Mouse (Mus musculus) heart, embryonic 16.5 days (tissue): ENCODE results near the gene Aph1c. TPM values are rescaled to one million over a fixed set of nuclear protein-coding genes. Genes with fewer than 3 reads are reported as not detected.
"Not testable (repeated sequence)": the region's sequence is repeated elsewhere in the genome, so short reads cannot be mapped to it uniquely, and the experiment has no call there.

Source experiments
- ATAC-seq: fragments of 200-750 bp; cut with Nextera tagmentation; replicated peaks from 2 replicates; pipeline ENCODE4 v1.8.0; 2017; ENCODE audit warnings: moderate number of reproducible peaks; ENCODE audit not compliant: insufficient read depth, low FRiP score; ENCODE audit errors: extremely low read depth
- H3K27ac ChIP-seq: fragments of 300-500 bp; sonication (generic); 2 replicates; pipeline ENCODE4 v1.5.1; 2014; ENCODE audit warnings: mild to moderate bottlenecking, low read length, control low read depth, moderate library complexity
- H3K27me3 ChIP-seq: fragments of 300-500 bp; sonication (generic); 2 replicates; pipeline ENCODE4 v1.6.1; 2014; ENCODE audit warnings: low read length, mixed read lengths; ENCODE audit not compliant: control insufficient read depth, insufficient read depth
- H3K36me3 ChIP-seq: fragments of 300-500 bp; sonication (generic); 2 replicates; pipeline ENCODE4 v1.6.1; 2014; ENCODE audit not compliant: control insufficient read depth, insufficient read depth
- H3K4me1 ChIP-seq: fragments of 300-500 bp; sonication (generic); 2 replicates; pipeline ENCODE4 v1.6.1; 2014; ENCODE audit warnings: low read length, mixed read lengths; ENCODE audit not compliant: control insufficient read depth, insufficient read depth
- H3K4me2 ChIP-seq: fragments of 300-500 bp; sonication (generic); 2 replicates; pipeline ENCODE4 v1.6.1; 2014; ENCODE audit warnings: low read depth, mild to moderate bottlenecking, control low read depth, low read length
- H3K4me3 ChIP-seq: fragments of 300-500 bp; sonication (generic); 2 replicates; pipeline ENCODE4 v1.5.1; 2014; ENCODE audit warnings: mild to moderate bottlenecking, control low read depth, low read length
- H3K9ac ChIP-seq: fragments of 300-500 bp; sonication (generic); 2 replicates; pipeline ENCODE4 v1.6.1; 2014; ENCODE audit warnings: low read length, control low read depth
- H3K9me3 ChIP-seq: fragments of 300-500 bp; sonication (generic); replicated peaks from 2 replicates; pipeline ENCODE4 v1.6.1; 2016; ENCODE audit warnings: low read length; ENCODE audit not compliant: control insufficient read depth
- WGBS: fragments of 180-500 bp; shearing (Covaris S2); extraction: QIAGEN DNeasy Blood & Tissue Kit; methylation state at CpG from one replicate; pipeline ENCODE4 v1.1.7; 2014; 5-methylcytosine and 5-hydroxymethylcytosine counted together
- polyA plus RNA-seq: library from polyadenylated mRNA; unstranded; fragments of >200 nt; fragmentation: Nextera tagmentation; extraction: Ambion mirVana; gene quantifications from 2 replicates; pipeline ENCODE4 v1.2.1, GENCODE M21; 2015

The Aph1c gene
- polyA plus RNA-seq, 1 experiment from 2014 or later, result 2.0 TPM

- WGBS, result 44% methylated on average over 2 of the region's 2 CpGs
- Histone ChIP-seq H3K36me3 (no peaks in the 10 kb centered on the region), H3K4me1 (no peaks in the 10 kb centered on the region), H3K27ac (no peak overlapping the region), H3K9ac (no peak overlapping the region), H3K27me3 (no peaks in the 10 kb centered on the region), H3K9me3 (no peaks in the 10 kb centered on the region), H3K4me2 (no peak overlapping the region), H3K4me3 (no peak overlapping the region)
- ATAC-seq, result no peak
Observed at GRCm38 (mm10) chr9:66813392-66813791, 21.1 kb downstream of the Aph1c start.

DNA sequence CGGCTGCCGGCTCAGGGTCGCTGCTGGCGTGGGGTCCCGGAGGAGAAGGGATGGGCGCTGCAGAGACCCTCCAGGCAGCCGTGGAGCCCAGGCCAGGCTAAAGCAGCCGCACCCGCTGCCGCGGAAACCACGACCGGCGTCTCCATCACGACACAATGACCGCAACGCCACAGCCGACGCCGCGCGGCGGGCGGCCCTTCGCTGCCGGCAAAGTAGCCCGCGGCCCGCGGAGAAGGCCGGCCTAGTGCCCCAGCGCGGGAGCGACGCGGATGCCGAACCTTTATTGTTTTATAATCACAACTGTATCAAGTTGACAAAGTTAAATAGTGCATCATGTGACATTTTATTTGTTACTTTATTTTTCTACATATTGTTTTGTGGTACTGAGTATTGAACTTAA is 28.6 kb downstream of the Aph1c start:
- not testable (repeated sequence) for H3K36me3 ChIP-seq, ATAC-seq, H3K27ac ChIP-seq, H3K9me3 ChIP-seq, H3K4me1 ChIP-seq
- Histone ChIP-seq H3K9ac (peak overlapping the region; percentile 57), H3K4me3 (peak overlapping the region; percentile 44), H3K4me2 (peak overlapping the region; percentile 65), H3K27me3 (peaks cover 11% of the 10 kb centered on the region; the same call in 1 of the 2 replicates)
- 7% methylated on average over 27 of the region's 37 CpGs for WGBS

DNA sequence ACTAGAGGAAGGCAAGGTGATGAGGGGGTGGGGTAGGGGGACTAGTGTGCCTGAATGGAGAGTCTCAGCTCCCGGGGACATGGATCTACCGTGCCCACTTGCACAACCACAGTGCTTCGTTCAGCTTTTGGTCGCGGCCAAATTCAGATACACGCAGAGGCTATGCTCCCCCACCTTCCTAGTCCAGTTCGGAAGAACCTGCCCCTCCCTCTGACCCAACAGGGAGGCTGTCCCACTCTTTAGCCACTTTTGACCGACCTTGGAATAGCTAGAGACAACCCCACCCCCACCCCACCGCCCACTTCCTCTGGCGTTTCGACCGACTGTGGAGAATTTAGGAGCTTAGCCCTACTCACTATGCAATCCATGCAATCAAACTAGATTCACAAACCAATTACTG is 32.6 kb downstream of the Aph1c start:
- peaks cover 8% of the 10 kb centered on the region; the same call in 1 of the 2 replicates for H3K27me3 ChIP-seq
- no peak overlapping the region for H3K4me3 ChIP-seq
- H3K4me1 ChIP-seq, result 0 out of 2 replicates have a peak, but pooled peaks cover 5% of the 10 kb centered on the region
- 0 out of 2 replicates have a peak, but pooled peaks have one; percentile 23 for ATAC-seq
- H3K27ac ChIP-seq, result no peak overlapping the region
- no peak overlapping the region for H3K9ac ChIP-seq
- H3K4me2 ChIP-seq, result peak overlapping the region; percentile 27
- no peaks in the 10 kb centered on the region for H3K36me3 ChIP-seq
- H3K9me3 ChIP-seq, result no peaks in the 10 kb centered on the region
- WGBS, result 30% methylated on average over 12 of the region's 12 CpGs

DNA sequence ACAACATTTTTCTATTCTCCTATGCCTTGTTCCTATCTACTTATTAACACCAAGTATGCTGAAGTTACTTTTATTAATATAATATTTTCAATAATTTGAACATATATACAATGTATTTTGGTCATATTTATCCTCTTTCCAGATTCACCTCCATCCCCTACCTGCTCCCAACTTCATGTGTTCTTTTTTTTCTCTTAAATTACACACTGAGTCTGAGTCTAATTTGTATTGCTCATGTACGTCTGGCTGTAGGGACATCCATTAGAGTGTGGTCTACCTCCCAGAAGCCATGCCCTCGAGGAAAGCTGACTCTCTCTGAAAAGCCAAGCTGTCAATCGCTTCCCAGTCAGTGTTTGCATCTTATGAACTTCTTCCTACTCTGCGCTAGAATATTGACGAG is 37.8 kb downstream of the Aph1c start, which contains the start of gene Gm10647:
Gene Gm10647, plus strand, starts transcription at position 301 of the 400 bp plus-strand sequence.
- H3K27ac ChIP-seq, result peak within 1 kb of the TSS; percentile 96
- H3K36me3 ChIP-seq, result no peaks in the 10 kb centered on the region
- H3K4me2 ChIP-seq, result peak within 1 kb of the TSS; percentile 92
- no peaks in the 10 kb centered on the region for H3K27me3 ChIP-seq
- H3K9ac ChIP-seq, result peak within 1 kb of the TSS; percentile 86
- H3K4me3 ChIP-seq, result peak within 1 kb of the TSS; percentile 84
- WGBS, result 79% methylated on average over 5 of the region's 5 CpGs
- no peaks in the 10 kb centered on the region for H3K9me3 ChIP-seq
- peaks cover 4% of the 10 kb centered on the region for H3K4me1 ChIP-seq
- ATAC-seq, result no peak

DNA sequence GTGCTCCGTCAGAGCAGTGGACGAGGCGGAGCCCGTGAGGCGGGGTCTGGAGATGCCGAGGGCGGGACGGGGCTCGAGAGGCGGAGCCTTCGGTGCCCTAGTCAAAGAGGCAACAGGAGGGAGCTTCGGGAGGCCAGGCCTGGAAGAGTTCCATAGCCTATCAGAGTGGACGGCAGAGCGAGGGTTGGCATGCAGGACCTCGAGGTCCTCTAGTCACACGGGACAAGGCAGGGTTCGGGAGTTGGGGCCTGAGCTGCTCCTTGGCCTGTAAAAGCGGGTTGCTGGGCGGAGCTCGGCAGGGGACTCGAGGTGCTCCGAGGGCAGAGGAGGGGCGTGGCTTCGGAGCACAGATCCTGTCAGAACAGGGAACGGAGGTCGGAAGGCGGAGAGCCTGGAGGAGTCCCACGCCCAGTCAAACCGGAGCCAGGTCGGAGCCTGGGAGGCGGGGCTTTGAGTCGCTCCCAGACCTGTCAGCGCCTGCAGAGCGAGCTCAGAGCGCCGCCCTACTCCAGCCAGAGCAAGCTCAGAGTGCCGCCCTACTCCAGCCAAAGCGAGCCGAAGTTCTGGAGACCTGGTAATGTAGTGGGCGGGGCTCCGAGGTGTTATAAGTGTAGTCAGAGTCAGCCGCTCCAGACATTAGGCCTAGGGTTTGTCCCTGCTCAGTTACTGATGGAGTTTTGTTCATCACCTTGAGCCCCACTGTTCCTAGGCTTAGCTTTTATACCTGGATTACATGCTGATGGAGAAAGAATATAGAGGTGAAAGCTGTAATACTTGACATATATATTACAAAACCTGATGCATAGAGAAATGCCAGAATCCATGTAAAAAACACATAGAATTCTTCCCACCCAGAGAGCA is 38.8 kb downstream of the Aph1c start, which contains the start of gene Aph1b:
Gene Aph1b, minus strand, starts transcription at position 27 of the 861 bp plus-strand sequence.
- Histone ChIP-seq H3K9me3 (no peaks in the 10 kb centered on the region), H3K4me2 (peak within 1 kb of the TSS; percentile 92), H3K27ac (peak within 1 kb of the TSS; percentile 96), H3K27me3 (no peaks in the 10 kb centered on the region), H3K4me1 (peaks cover 4% of the 10 kb centered on the region), H3K9ac (peak within 1 kb of the TSS; percentile 86), H3K36me3 (no peaks in the 10 kb centered on the region), H3K4me3 (peak within 1 kb of the TSS; percentile 84)
- whole genome bisulfite sequencing, result under 1% methylated on average over 42 of the region's 42 CpGs
- ATAC-seq, result peak; percentile 97

- Histone ChIP-seq H3K27me3 (no peaks in the 10 kb centered on the region), H3K9ac (peak overlapping the region; percentile 86), H3K27ac (peak overlapping the region; percentile 96), H3K4me3 (peak overlapping the region; percentile 84), H3K36me3 (peaks cover 3% of the 10 kb centered on the region; the same call in 1 of the 2 replicates), H3K9me3 (no peaks in the 10 kb centered on the region), H3K4me1 (peaks cover 4% of the 10 kb centered on the region), H3K4me2 (peak overlapping the region; percentile 92)
- ATAC-seq, result peak; percentile 10
- WGBS, result 2% methylated on average over 43 of the region's 43 CpGs
Observed at GRCm38 (mm10) chr9:66794629-66795463, 39.7 kb downstream of the Aph1c start.

- no peak for ATAC-seq
- WGBS, result 8% methylated on average over 2 of the region's 2 CpGs
- no peaks in the 10 kb centered on the region for H3K27me3 ChIP-seq
Observed at GRCm38 (mm10) chr9:66787821-66788220, 46.7 kb downstream of the Aph1c start.

DNA sequence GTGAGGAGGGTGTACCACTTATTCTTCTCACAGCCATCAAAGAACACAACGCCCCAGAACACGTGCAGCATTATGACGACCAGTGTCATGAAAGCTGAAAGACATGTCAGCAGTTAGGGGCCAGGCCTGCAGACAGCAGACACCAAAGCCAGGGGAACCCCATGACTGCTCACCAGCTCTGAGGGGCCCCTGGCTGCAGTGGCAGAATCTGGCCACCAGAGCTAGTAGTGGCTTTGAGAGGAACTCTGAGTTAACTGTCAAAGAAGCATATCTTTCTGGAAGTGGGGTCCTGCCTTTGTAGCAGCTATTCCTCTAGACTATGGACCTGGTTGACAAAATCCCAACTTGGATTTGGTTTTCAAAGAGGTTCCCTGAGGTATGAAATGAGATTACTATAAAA is 50.0 kb downstream of the Aph1c start:
- not testable (repeated sequence) for H3K4me2 ChIP-seq, H3K4me1 ChIP-seq, H3K9me3 ChIP-seq, H3K27me3 ChIP-seq, ATAC-seq, H3K9ac ChIP-seq, H3K36me3 ChIP-seq, H3K4me3 ChIP-seq, H3K27ac ChIP-seq
- no CpG with 5 or more reads among the region's 3 CpGs for WGBS

More at GRCm38 (mm10) chr9:66787821-66788220, 46.7 kb downstream of the Aph1c start:
- Histone ChIP-seq H3K36me3 (peaks cover 3% of the 10 kb centered on the region; the same call in 1 of the 2 replicates), H3K4me2 (no peak overlapping the region), H3K27ac (no peak overlapping the region), H3K9ac (no peak overlapping the region), H3K4me3 (no peak overlapping the region), H3K9me3 (no peaks in the 10 kb centered on the region), H3K4me1 (no peaks in the 10 kb centered on the region)
